Mouse (Mus musculus) stomach, postnatal 0 days (tissue): Measurements from ENCODE around the gene Ccnq.

ENCODE experiments used
- CTCF ChIP-seq: IDR thresholded peaks from 2 replicates; pipeline ENCODE4 v1.5.1; 2016; ENCODE audit warnings: antibody characterized with exemption, low read depth, mild to moderate bottlenecking, moderate library complexity
- EP300 ChIP-seq: optimal IDR thresholded peaks from 2 replicates; pipeline ENCODE3; 2016; ENCODE audit warnings: antibody characterized with exemption

GRCm38 (mm10) chr11:78730902-78731301 is 20.6 kb downstream of the Ccnq start:
- TF ChIP-seq CTCF (no peak), EP300 (no peak)
